Mouse (Mus musculus) adrenal gland, adult 18-20 months (tissue): Measurements from ENCODE around the gene Dohh. TPM values are rescaled to one million over a fixed set of nuclear protein-coding genes. Genes with fewer than 3 reads are reported as not detected.

Experiments used
- DNase-seq, 2 experiments: peaks; one replicate each; pipeline ENCODE4 v3.0.0; 2021 to 2022; ENCODE audit warnings: low spot score in 2 of 2
- long read RNA-seq, 2 experiments: library from polyadenylated mRNA; stranded (forward); transcript quantifications; one replicate each; pipeline ENCODE4 v2.0.0; 2021
- total RNA-seq, 2 experiments: library from RNA; stranded (reverse); gene quantifications; 1 replicate in 1 of 2; 2 replicates in 1 of 2; pipeline ENCODE4 v1.2.3; 2021

Dohh gene
- 10 to 100 TPM; 49.1 to 50.5 TPM for total RNA-seq
- long read RNA-seq, experiment 1, transcript Dohh-201 (5 exons, 1,444 nt) = major isoform, 50 of 55 reads
- long read RNA-seq, experiment 1, partial matches to known transcripts = 3 of 55 reads
- long read RNA-seq, experiment 1, other reads (novel, unspliced or antisense) = 2 of 55 reads
- long read RNA-seq, experiment 2, transcript Dohh-201 (5 exons, 1,444 nt) = major isoform, 127 of 138 reads
- long read RNA-seq, experiment 2, partial matches to known transcripts = 5 of 138 reads
- long read RNA-seq, experiment 2, other reads (novel, unspliced or antisense) = 6 of 138 reads

GRCm38 (mm10) chr10:81383802-81384604 lies at the start of gene Dohh, which contains the start of gene Gm48551:
TSS of gene Dohh (plus strand) at chr10:81384428.
TSS of gene Gm48551 (plus strand) at chr10:81384466.
- peak; percentile 99 for DNase-seq

- no peak for DNase-seq
Observed at GRCm38 (mm10) chr10:81335393-81336340, 48.6 kb upstream of the Dohh start.

GRCm38 (mm10) chr10:81336558-81336957 lies 47.7 kb upstream of the Dohh start:
- DNase-seq = no peak

DNA sequence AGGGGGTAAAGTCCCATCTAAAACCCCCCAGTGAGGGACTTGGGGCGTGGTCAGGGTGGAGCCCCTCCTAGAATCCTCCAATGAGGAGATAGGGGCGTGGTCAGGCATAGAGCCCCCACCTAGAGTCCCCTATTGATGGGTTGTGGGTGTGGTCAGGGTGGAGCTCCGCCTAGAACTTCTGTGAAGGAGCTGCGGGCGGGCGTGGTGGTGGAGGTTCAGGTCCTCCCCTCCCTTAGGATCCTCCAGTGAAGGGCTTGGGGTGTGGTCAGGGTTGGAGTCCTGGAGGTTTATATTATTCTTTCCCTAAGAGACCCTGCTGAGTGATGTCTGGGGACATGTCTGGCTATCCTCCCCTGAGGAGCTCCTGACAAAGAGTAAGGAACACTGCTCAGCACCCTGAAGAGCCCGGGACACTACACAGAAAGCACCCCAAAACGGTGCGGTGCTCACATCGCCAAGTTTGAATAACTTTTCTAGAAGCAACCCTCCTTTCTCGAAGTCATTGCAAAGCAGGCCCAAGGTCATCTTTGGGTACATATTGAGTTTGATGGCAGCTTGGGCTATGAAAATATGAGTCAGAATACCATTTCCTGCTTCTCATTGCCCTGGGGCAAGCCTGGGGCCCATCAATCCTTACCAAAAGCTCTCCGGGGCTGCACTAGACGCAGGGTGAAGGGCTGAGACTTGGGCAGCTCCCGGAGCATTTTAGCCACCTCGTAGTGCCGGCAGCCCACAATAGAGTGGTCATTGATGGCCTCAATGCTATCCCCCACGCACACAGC lies 43.5 kb upstream of the Dohh start:
- DNase-seq = no peak

DNA sequence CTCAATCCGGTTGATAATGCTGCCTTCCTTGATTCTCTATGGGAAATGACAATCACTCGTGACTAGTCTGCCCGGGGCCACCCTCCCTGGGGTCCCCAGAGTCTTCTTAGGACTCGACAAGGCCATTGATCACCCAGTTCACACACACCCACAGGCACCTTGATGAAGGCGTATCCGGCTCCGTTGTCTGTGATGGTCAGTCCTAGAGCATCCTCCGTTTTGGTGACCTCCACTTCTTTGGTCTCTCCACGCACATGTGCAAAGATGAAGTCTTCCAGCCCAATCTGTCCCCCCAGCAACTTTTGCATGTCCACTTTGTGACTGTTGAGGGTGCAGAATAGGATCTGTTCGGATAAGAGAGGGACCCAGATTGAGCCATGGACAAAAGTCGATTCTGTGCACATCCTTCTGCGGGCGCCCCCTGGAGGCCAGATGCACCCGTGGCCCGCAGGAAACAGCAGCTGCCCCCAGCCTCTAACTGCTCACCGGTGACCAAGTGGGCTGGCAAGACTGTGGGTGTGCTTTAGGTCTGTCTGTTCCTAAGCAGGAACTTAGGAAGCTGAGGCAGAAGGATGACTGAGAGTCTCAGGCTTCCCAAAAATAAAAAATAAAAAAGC lies 42.8 kb upstream of the Dohh start:
- peak; percentile 78 to 83 for DNase-seq

DNA sequence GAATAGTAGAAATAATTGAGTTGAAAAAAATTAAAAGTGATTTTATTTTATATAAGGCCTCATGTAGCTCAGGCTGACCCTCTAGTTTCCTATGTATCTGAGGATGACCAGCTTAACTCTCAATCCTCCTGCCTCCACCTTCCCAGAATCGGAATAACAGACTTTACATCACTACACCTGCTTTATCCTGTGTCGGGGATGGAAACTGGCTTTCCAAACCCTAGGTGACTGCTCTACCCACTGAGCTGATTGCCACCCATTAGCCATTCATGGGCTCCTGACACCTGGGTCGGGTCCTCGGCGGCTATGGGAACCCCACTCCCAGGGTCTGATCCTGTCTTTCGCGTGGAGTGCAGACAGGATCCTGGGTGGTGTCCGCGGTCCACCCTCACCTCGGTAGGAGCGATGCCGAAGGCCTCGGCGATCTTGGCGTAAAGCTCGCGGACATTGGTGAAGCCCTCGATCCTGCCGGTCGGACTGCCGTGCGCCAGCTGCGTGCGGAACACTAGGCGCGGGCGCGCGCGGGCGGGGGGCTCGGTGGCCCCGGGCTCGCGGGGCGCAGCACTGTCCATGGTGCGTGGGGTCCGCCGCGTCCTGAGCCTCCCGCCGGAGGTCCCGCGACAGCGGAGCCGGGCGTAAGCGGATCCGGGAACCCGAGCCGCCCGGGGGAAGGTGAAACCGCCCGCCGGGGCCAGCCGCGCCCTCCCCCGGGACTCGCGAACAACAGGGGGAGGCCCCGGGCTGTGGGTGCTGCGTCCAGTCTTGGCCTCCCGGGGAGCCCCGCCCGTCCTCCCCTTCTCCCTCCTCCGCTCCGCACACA lies 41.3 kb upstream of the Dohh start, which contains the start of gene Gipc3:
Gipc3 (minus strand) TSS at position 581 of the 820 bp plus-strand sequence.
- DNase-seq = no peak

- no peak for DNase-seq
Observed at GRCm38 (mm10) chr10:81344421-81345161, 39.6 kb upstream of the Dohh start.

DNA sequence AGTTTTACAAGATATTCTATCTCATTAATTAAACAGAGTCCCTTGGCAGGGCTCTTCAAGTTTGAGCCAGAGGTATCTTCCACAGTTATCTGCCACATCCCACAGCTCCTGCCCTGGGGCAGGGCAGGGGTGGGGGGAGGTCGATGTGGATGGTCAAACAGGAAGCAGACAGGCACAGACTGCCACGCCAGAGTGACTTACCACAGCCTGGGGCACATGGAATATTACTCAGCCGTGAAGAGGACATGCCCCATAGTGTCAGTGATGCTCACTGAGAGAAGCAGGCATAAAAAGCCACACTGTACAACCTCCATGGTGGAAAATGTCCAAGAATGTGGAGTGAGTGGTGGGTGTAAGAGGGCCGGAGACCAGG lies 39.1 kb upstream of the Dohh start:
- DNase-seq = no peak

DNA sequence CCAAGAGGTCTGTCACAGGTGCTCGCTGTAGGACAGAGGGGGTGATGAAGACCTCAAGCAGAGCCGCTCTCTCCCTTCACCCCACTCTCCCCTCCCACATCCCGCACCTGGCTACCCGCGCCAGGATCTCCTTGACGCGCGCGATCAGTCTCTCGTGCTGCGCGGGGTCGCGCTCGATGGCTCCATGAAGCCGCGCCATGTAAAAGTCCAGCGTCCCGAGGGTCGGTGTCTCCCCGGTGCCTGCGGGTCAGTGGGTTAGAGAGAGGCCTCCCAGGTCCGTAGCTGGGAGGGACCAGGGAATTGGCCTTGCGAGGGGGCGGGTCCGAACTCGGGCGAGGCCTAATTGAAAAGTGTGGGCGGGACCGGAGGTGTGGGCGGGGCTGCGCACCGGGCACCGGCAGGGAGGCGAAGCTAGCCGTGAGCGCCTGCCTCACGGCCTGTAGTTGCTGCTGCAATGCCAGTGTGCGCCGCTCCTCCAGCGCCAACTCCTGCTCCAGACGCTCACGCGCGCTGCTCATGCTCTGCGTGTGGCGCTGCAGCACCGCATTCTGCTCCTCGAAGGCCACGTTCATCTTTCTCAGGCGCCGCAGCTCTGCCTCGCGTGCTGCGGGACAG lies 37.7 kb upstream of the Dohh start:
- DNase-seq = peak; percentile 66 to 76

DNA sequence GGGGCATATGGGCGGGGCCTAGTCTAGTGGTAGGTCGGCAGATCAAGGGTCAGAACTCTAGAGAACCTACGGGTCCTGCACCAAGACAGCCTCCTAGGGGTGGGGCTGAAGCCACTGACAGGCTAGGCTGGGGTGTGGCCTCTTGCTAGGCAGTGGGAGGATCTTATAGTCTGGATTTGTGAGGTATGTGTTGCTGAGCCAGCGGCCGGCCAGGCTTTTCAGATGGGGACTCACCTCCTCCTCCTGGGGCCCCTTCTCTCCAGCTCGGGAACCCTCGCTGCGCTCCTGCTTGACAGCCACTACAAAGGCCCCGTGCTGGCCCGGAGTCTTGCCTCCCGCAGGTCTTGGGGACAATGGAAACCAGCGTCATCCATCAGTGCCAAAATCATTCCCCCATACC lies 35.1 kb upstream of the Dohh start:
- DNase-seq = no peak

- no peak for DNase-seq
Observed at GRCm38 (mm10) chr10:81349961-81350350, 34.3 kb upstream of the Dohh start.

GRCm38 (mm10) chr10:81350351-81351063 lies 33.7 kb upstream of the Dohh start, which contains the start of gene Hmg20b:
TSS of gene Hmg20b (minus strand) at chr10:81350480.
- peak; percentile 97 for DNase-seq

DNA sequence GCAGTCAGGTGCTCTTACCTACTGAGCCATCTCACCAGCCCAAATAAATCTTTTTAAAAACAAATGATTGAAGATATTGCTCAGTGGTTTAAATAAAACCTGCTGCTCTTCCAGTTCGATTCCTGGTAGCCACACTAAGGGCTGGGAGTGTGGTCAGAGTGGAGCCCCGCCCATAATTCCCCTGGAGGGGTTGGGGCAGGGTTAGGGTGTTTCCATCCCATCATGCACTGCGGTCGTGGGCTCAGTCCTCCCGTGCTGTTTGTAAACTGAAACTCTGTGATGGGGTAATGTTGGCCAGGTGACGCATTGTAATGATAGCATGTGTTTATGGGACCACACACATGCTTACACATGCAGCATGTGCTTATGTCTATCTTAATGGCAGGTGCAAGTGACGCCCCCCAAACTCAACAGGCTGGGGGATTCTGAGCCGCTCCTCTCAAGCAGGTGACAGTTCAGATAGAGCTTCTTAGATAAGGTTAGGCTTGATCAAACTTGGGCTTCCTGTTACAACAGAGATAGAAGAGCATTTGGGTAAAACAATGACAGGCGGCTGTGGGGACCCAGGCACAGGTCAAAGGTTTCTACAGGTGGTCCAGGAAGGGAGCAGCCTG lies 32.4 kb upstream of the Dohh start:
- no peak for DNase-seq

DNA sequence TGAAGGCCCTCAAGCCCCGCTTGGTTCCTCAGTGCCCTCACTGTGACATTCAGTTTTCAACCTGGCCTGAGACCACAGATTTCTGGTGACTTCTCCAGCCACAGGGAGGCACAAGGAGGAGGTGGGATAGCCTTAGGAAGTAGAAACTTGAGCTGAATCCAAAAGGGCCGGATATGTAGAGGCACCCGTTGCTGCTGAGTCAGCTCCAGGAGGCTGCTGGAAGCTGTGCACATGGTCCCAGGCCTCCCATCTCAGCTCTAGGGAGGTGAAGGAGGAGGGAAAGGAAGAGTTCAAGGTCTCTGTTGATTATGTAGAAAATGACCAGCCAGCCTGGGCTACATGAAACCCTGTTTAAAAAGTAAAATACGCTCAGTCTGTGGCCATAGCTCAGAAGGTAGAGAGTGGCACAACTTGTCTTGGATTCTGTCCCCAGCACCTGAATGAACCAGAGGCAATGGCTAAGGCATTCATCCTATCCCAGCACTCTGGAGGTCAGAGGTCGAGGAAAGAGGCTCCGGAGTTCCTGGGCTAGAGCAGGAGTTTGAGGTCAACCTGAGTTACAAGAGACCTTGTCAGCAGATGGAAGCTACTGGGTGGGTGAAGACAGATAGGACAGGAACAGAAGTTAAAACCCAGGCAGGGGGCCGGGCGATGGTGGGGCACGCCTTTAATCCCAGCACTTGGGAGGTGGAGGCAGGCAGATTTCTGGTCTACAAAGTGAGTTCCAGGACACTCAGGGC lies 29.3 kb upstream of the Dohh start:
- DNase-seq = no peak

- no peak for DNase-seq
Observed at GRCm38 (mm10) chr10:81355533-81355932, 28.7 kb upstream of the Dohh start.

- DNase-seq = no peak
Observed at GRCm38 (mm10) chr10:81356352-81356990, 27.8 kb upstream of the Dohh start.
